Mouse (Mus musculus): Measurements from ENCODE around the gene Psmb11.

DNA sequence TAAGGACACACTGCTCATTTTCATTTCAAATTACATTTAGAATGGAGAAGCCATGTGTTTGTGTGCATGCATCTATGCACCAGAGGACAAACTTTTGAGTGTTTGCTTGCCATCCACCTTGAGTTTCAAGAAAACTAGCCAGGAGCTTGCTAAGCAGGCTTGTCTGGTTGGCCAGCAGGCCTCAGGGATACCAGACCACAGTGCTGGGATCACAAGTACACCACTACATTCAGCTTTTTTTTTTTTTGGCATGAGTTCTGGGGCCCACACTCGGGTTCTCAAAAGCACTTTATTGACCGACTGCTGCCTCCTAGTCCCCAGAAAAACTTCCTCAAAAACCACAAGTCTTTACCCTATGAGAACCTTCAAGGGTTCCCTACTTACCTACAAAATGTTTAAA is 53.1 kb downstream of the Psmb11 start:
- TF ChIP-seq CTCF (IDR thresholded peaks at IDR 0.05; ENCODE audit: insufficient read depth, low read depth, low read length) (no peak), POLR2A (IDR thresholded peaks at IDR 0.05; ENCODE audit: insufficient read depth, low read depth, low read length) (no peak)
